Mouse (Mus musculus) embryonic facial prominence, embryonic 12.5 days (tissue): ENCODE results near the gene Ctnnd2. TPM values are rescaled to one million over a fixed set of nuclear protein-coding genes. Genes with fewer than 3 reads are reported as not detected.

Source experiments
- ATAC-seq: fragments of 200-750 bp; cut with Nextera tagmentation; 2 replicates; pipeline ENCODE4 v1.8.0; 2017; ENCODE audit not compliant: insufficient number of reproducible peaks, insufficient read depth, low FRiP score, low TSS enrichment
- H3K27ac ChIP-seq: fragments of 300-500 bp; sonication (generic); 2 replicates; pipeline ENCODE4 v1.5.1; 2016; ENCODE audit warnings: mild to moderate bottlenecking
- H3K27me3 ChIP-seq: fragments of 300-500 bp; sonication (generic); 2 replicates; pipeline ENCODE4 v1.6.1; 2016; ENCODE audit warnings: mild to moderate bottlenecking, moderate library complexity
- H3K36me3 ChIP-seq: fragments of 300-500 bp; sonication (generic); 2 replicates; pipeline ENCODE4 v1.6.1; 2016; ENCODE audit warnings: mild to moderate bottlenecking
- H3K4me1 ChIP-seq: fragments of 300-500 bp; sonication (generic); 2 replicates; pipeline ENCODE4 v1.6.1; 2016
- H3K4me2 ChIP-seq: fragments of 300-500 bp; sonication (generic); replicated peaks from 2 replicates; pipeline ENCODE4 v1.6.1; 2016; ENCODE audit warnings: mild to moderate bottlenecking, moderate library complexity
- H3K4me3 ChIP-seq: fragments of 300-500 bp; sonication (generic); 2 replicates; pipeline ENCODE4 v1.5.1; 2016; ENCODE audit warnings: mild to moderate bottlenecking
- H3K9ac ChIP-seq: fragments of 300-500 bp; sonication (generic); 2 replicates; pipeline ENCODE4 v1.6.1; 2016; ENCODE audit warnings: mild to moderate bottlenecking, moderate library complexity
- H3K9me3 ChIP-seq: fragments of 300-500 bp; sonication (generic); 2 replicates; pipeline ENCODE4 v1.6.1; 2016; ENCODE audit warnings: mild to moderate bottlenecking, moderate library complexity
- WGBS: fragments of 180-500 bp; shearing (Covaris S2); methylation state at CpG from one replicate; pipeline ENCODE4 v1.1.7; 2016; 5-methylcytosine and 5-hydroxymethylcytosine counted together
- polyA plus RNA-seq: library from polyadenylated mRNA; unstranded; fragments of >200 nt; fragmentation: Nextera tagmentation; extraction: Ambion mirVana; gene quantifications from 2 replicates; pipeline ENCODE4 v1.2.1, GENCODE M21; 2016

Gene Ctnnd2
- polyA plus RNA-seq, 1 experiment from 2014 or later: 13.5 TPM

GRCm38 (mm10) chr15:30466950-30467543, 294.7 kb downstream of the Ctnnd2 start:
- WGBS: 74% methylated on average over 13 of the region's 13 CpGs

GRCm38 (mm10) chr15:30468773-30469172, 296.4 kb downstream of the Ctnnd2 start:
- Histone ChIP-seq H3K9ac (no peak overlapping the region), H3K36me3 (no peaks in the 10 kb centered on the region), H3K4me3 (no peak overlapping the region), H3K9me3 (no peaks in the 10 kb centered on the region), H3K27ac (no peak overlapping the region), H3K27me3 (no peaks in the 10 kb centered on the region), H3K4me1 (no peaks in the 10 kb centered on the region), H3K4me2 (no peak overlapping the region)
- WGBS: 83% methylated on average over 3 of the region's 3 CpGs
- no peak for ATAC-seq

More at GRCm38 (mm10) chr15:30466950-30467543, 294.7 kb downstream of the Ctnnd2 start:
- no peaks in the 10 kb centered on the region for H3K27me3 ChIP-seq
- H3K4me2 ChIP-seq: no peak overlapping the region
- 0 out of 2 replicates have a peak, but pooled peaks have one; percentile 35 for ATAC-seq
- no peaks in the 10 kb centered on the region for H3K36me3 ChIP-seq
- no peaks in the 10 kb centered on the region for H3K4me1 ChIP-seq
- H3K4me3 ChIP-seq: no peak overlapping the region
- no peak overlapping the region for H3K9ac ChIP-seq
- H3K9me3 ChIP-seq: no peaks in the 10 kb centered on the region
- H3K27ac ChIP-seq: no peak overlapping the region

GRCm38 (mm10) chr15:30471280-30471966, 299.0 kb downstream of the Ctnnd2 start:
- H3K4me2 ChIP-seq: no peak overlapping the region
- no peaks in the 10 kb centered on the region for H3K36me3 ChIP-seq
- no peaks in the 10 kb centered on the region for H3K9me3 ChIP-seq
- 65% methylated on average over 6 of the region's 6 CpGs for WGBS
- no peaks in the 10 kb centered on the region for H3K27me3 ChIP-seq
- H3K27ac ChIP-seq: no peak overlapping the region
- no peak overlapping the region for H3K4me3 ChIP-seq
- ATAC-seq: no peak
- no peaks in the 10 kb centered on the region for H3K4me1 ChIP-seq
- no peak overlapping the region for H3K9ac ChIP-seq

- Histone ChIP-seq H3K4me3 (no peak overlapping the region), H3K9ac (no peak overlapping the region), H3K9me3 (no peaks in the 10 kb centered on the region), H3K27me3 (no peaks in the 10 kb centered on the region), H3K4me2 (no peak overlapping the region), H3K4me1 (no peaks in the 10 kb centered on the region), H3K27ac (no peak overlapping the region), H3K36me3 (no peaks in the 10 kb centered on the region)
- 76% methylated on average over 15 of the region's 15 CpGs for WGBS
- ATAC-seq: no peak
Observed at GRCm38 (mm10) chr15:30480676-30481075, 308.3 kb downstream of the Ctnnd2 start.

GRCm38 (mm10) chr15:30506476-30506875, 334.1 kb downstream of the Ctnnd2 start:
- H3K9me3 ChIP-seq: no peaks in the 10 kb centered on the region
- H3K4me2 ChIP-seq: no peak overlapping the region
- 66% methylated on average over 5 of the region's 5 CpGs for WGBS

GRCm38 (mm10) chr15:30512467-30512866, 340.1 kb downstream of the Ctnnd2 start:
- H3K4me2 ChIP-seq: no peak overlapping the region
- 43% methylated on average over 3 of the region's 3 CpGs for WGBS
- no peaks in the 10 kb centered on the region for H3K27me3 ChIP-seq
- H3K27ac ChIP-seq: no peak overlapping the region
- no peak overlapping the region for H3K9ac ChIP-seq
- no peak overlapping the region for H3K4me3 ChIP-seq
- H3K36me3 ChIP-seq: no peaks in the 10 kb centered on the region
- no peaks in the 10 kb centered on the region for H3K9me3 ChIP-seq
- ATAC-seq: no peak
- H3K4me1 ChIP-seq: 0 out of 2 replicates have a peak, but pooled peaks cover 6% of the 10 kb centered on the region

More at GRCm38 (mm10) chr15:30506476-30506875, 334.1 kb downstream of the Ctnnd2 start:
- H3K9ac ChIP-seq: no peak overlapping the region
- no peaks in the 10 kb centered on the region for H3K36me3 ChIP-seq
- H3K4me1 ChIP-seq: no peaks in the 10 kb centered on the region
- H3K27me3 ChIP-seq: no peaks in the 10 kb centered on the region
- no peak overlapping the region for H3K27ac ChIP-seq
- ATAC-seq: no peak
- H3K4me3 ChIP-seq: no peak overlapping the region

- no peaks in the 10 kb centered on the region for H3K36me3 ChIP-seq
- H3K27me3 ChIP-seq: no peaks in the 10 kb centered on the region
- 0 out of 2 replicates have a peak overlapping the region, but pooled peaks have one; percentile 3 for H3K27ac ChIP-seq
- H3K4me1 ChIP-seq: 0 out of 2 replicates have a peak, but pooled peaks cover 6% of the 10 kb centered on the region
- no peak overlapping the region for H3K4me3 ChIP-seq
- no peak overlapping the region for H3K9ac ChIP-seq
- no peak for ATAC-seq
- H3K4me2 ChIP-seq: no peak overlapping the region
- no peaks in the 10 kb centered on the region for H3K9me3 ChIP-seq
Observed at GRCm38 (mm10) chr15:30513122-30513521, 340.7 kb downstream of the Ctnnd2 start.

GRCm38 (mm10) chr15:30515425-30515824, 343.0 kb downstream of the Ctnnd2 start:
- no peak for ATAC-seq
- Histone ChIP-seq H3K4me2 (no peak overlapping the region), H3K9me3 (no peaks in the 10 kb centered on the region), H3K4me1 (0 out of 2 replicates have a peak, but pooled peaks cover 6% of the 10 kb centered on the region), H3K36me3 (no peaks in the 10 kb centered on the region), H3K9ac (no peak overlapping the region), H3K27ac (no peak overlapping the region), H3K4me3 (no peak overlapping the region), H3K27me3 (no peaks in the 10 kb centered on the region)
- WGBS: 70% methylated on average over 4 of the region's 4 CpGs

GRCm38 (mm10) chr15:30541459-30541858, 369.1 kb downstream of the Ctnnd2 start:
- H3K9ac ChIP-seq: no peak overlapping the region
- no peaks in the 10 kb centered on the region for H3K9me3 ChIP-seq
- no peak overlapping the region for H3K27ac ChIP-seq
- H3K36me3 ChIP-seq: no peaks in the 10 kb centered on the region
- ATAC-seq: no peak
- H3K4me2 ChIP-seq: no peak overlapping the region
- no peaks in the 10 kb centered on the region for H3K4me1 ChIP-seq
- no peaks in the 10 kb centered on the region for H3K27me3 ChIP-seq
- 88% methylated on average over 5 of the region's 5 CpGs for WGBS
- H3K4me3 ChIP-seq: no peak overlapping the region

- 89% methylated on average over 4 of the region's 4 CpGs for WGBS
- H3K27ac ChIP-seq: no peak overlapping the region
- H3K4me3 ChIP-seq: no peak overlapping the region
- no peak overlapping the region for H3K4me2 ChIP-seq
- H3K4me1 ChIP-seq: no peaks in the 10 kb centered on the region
- no peak for ATAC-seq
- H3K27me3 ChIP-seq: no peaks in the 10 kb centered on the region
- H3K36me3 ChIP-seq: no peaks in the 10 kb centered on the region
- H3K9me3 ChIP-seq: no peaks in the 10 kb centered on the region
- H3K9ac ChIP-seq: no peak overlapping the region
Observed at GRCm38 (mm10) chr15:30548263-30548662, 375.9 kb downstream of the Ctnnd2 start.

GRCm38 (mm10) chr15:30550956-30551355, 378.6 kb downstream of the Ctnnd2 start:
- Histone ChIP-seq H3K36me3 (no peaks in the 10 kb centered on the region), H3K27me3 (no peaks in the 10 kb centered on the region), H3K9me3 (no peaks in the 10 kb centered on the region), H3K4me1 (no peaks in the 10 kb centered on the region), H3K9ac (no peak overlapping the region), H3K27ac (no peak overlapping the region), H3K4me2 (no peak overlapping the region), H3K4me3 (no peak overlapping the region)
- ATAC-seq: no peak
- WGBS: 92% methylated on average over 12 of the region's 12 CpGs

- Histone ChIP-seq H3K4me1 (no peaks in the 10 kb centered on the region), H3K27ac (no peak overlapping the region), H3K9me3 (no peaks in the 10 kb centered on the region), H3K9ac (no peak overlapping the region), H3K4me3 (no peak overlapping the region), H3K27me3 (no peaks in the 10 kb centered on the region), H3K4me2 (no peak overlapping the region), H3K36me3 (no peaks in the 10 kb centered on the region)
- 88% methylated on average over 2 of the region's 2 CpGs for WGBS
- no peak for ATAC-seq
Observed at GRCm38 (mm10) chr15:30553910-30554406, 381.6 kb downstream of the Ctnnd2 start.
